Mouse (Mus musculus) thymus, adult 2 months (tissue): ENCODE data around the gene Syt14.

ENCODE experiments used
- CTCF ChIP-seq: fragments of 200-500 bp; IDR thresholded peaks from 2 replicates; pipeline ENCODE4 v1.5.1; 2012; ENCODE audit warnings: mild to moderate bottlenecking, control low read depth, low read length, moderate library complexity, borderline replicate concordance; ENCODE audit not compliant: control insufficient read depth, poor library complexity, insufficient read depth; ENCODE audit errors: extremely low read depth
- POLR2A ChIP-seq: fragments of 200-500 bp; IDR thresholded peaks from 2 replicates; pipeline ENCODE4 v1.6.1; 2012; ENCODE audit warnings: mild to moderate bottlenecking, low read length, control low read depth, moderate library complexity; ENCODE audit not compliant: control insufficient read depth, poor library complexity, insufficient read depth; ENCODE audit errors: extremely low read depth

DNA sequence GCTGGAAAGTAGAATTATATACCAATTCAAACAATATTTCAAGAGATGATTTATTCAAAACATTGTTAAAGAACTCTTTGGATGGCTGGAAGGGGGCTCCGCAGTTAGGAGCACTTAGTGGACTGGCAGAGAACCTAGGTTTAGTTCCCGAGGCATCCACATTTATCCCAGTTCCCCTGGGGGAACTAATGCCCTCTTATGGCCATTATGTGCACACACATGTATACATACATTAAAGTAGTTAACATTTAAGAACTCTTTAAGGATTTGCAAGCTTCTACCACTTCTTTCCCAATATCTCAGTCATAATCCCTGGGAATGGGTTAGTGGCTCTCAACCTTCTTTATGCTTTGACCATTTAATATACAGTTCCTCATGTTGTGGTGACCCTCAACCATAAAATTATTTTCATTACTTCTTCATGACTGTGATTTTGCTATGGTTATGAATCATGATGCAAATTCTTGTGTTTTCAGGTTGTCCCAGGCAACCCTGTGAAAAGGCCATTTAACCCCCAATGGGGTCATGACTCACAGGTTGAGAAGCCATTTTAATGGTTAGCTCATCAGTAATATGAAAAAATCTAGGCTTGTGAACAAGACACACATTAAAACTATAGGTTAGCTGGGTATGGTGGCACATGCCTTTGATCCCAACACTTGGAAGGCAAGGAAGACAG lies 152.8 kb downstream of the Syt14 start:
- no peak for TF ChIP-seq CTCF
- TF ChIP-seq POLR2A, result no peak
